Mouse (Mus musculus): ENCODE measurements at regions not wholly inside any gene's neighbourhood (a gene's known extent, or its start where the extent isn't known, plus 50 kb on each side); places are given as distances from the start of the nearest gene placed in this dataset.
"Not testable (repeated sequence)": the region's sequence is repeated elsewhere in the genome, so short reads cannot be mapped to it uniquely, and the experiment has no call there.

DNA sequence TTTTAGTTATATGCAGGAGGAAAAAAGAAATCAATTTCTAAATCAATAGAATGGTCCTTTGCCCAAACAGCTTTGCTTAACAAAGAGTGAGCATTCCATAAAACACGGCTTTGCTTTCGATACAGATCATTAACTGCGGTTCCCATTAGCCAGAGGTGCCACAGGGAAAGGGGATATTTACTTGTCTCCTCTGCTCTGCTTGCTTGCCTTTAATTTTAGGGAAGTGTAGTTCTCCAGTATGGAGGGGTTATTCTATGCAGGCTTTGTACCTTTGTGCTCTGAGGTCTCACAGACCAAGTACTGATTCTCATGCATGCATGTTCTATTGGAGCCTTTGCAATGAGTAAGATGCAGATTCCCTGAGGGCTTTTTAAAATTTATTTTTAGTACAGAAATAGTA is 520.2 kb upstream of the Stxbp6 start:
- DNase-seq (ENCODE audit: low read depth, low spot score) = no peak

DNA sequence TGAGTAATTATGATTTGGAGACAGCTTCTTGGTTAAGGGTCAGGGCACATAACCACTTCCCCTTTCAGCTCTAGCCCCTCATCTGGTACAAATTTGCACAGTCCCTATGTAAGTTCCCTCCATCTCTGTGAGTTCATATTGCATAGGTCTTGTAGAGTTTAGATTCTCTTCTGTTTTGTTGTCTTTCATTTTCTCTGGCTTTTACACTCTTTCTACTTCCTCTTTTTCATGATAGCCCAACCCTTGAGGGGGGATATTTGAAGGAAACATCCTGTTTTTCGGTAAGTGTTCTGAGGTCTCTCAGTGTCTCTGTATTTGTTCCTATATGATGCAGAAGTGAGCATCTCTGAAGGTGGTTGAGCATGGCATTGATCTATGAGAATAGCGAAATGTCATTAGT is 515.7 kb upstream of the Stxbp6 start:
- DNase-seq (ENCODE audit: low read depth, low spot score) = no peak

DNA sequence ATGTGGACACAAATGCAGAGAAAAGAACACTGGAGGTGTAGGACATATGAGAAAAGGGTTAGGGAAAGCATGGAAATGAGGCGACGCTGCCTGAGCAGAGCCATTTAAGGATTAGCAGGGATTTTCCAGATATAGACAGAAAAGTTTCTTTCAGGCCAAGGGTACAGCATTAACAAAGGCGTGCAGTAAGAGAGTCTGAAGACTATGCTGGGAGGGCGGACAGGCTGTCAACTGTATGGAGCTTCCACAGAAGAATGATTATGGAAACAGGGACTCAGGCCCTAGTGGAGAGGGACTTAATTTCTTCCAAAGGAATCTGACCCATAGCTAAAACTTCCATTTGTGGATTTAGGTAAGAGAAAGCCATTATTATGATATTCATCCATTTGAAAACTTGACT is 511.3 kb upstream of the Stxbp6 start:
- no peak for DNase-seq (ENCODE audit: low read depth, low spot score)

DNA sequence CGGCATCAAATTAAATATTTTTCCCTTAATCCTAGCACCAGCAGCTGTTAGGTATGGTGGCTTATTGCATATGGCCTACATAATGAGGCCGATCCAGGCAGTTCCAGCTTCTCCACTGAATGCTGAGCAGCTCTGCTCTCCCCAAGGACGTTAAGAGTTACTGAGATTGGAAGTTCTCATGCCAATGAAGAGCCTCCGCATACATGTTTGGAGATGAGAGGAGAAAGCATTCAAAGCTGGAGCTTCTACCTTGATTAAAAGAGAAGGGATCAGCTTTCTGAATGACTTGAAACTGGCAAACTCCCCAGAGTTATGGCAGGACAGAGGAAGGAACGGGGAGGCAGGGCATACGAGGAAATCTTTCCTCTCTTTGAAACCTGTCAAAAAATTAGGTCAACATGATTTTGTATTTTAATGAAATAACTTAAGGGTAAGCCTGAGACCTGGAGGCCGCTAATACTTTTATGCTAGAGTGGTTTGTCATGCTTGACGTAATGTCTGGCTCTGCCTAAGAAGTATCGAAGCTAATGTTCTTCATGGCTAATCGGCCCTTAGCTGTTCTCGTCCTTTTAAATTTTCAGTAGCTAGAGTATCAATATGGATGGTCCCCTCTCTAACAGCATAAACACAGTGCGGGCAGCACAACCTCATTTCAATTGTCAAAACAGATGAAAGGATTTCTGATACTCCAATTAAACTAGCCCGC is 489.0 kb upstream of the Stxbp6 start:
- no peak for DNase-seq (ENCODE audit: low read depth, low spot score)

DNA sequence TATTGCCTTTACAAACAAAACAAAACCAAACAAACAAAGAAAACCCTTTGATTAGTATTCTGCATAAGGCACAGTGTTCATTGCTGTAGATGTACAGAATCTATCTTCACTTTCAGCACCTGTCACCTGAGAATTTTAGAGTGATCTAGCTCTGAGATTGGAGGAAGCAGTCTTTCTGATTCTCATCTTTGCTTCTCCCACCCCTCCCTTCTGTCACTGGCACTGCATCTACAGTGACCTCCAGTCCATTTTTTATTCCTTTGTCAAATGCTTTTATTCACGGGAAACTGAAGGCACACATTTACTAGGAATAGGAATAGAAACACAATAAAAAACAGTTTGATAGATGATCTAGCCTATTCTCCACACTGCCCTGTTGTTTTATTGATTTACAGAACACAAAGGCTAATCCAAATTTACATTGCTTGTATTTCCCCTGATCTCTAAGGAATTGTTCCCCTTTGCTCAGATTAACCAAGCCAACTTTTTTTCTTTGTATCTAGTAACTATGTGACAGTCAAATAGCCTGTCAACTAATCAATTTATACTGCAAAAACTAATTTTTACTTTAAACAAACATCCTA is 488.2 kb upstream of the Stxbp6 start:
- DNase-seq (ENCODE audit: low read depth, low spot score) = no peak

DNA sequence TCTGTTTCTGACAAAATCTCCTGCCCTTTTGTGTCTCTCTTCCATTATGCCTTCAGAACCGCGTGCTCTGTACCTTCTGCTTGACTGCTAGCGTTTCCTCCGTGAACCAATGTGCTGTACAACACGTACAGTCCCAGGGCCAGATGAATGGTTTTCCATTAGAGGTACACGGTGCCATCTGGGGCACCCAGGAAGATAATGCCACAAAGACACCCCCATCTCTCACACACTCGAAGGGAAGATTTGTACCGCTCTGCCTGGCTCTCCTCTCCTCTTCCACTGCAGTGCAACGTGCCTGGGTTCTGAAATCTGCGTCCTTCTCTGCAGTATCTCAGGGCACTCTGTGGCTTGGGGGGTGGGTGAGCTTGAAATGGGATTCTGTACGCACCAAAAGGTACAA is 487.4 kb upstream of the Stxbp6 start:
- DNase-seq (ENCODE audit: low read depth, low spot score) = no peak

DNA sequence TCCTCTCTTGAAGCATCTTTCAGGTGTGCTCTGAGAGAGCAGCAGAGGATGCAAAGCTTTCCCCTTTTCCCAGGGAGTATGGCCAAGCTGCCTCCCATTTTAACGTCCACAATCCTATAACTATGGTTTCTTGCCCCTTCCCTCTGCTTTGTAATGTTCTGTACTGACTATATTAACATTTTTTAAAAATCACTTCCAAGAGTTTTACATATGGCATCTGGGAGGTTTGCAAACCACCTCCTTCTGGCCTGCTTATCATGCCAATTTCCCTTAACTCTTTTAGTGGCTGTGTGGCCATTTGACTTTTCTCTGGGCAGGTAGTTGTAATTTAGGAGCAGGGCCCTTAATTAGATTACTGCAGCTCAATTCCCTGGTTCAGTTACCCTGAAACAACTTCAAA is 486.9 kb upstream of the Stxbp6 start:
- DNase-seq (ENCODE audit: low read depth, low spot score) = no peak

DNA sequence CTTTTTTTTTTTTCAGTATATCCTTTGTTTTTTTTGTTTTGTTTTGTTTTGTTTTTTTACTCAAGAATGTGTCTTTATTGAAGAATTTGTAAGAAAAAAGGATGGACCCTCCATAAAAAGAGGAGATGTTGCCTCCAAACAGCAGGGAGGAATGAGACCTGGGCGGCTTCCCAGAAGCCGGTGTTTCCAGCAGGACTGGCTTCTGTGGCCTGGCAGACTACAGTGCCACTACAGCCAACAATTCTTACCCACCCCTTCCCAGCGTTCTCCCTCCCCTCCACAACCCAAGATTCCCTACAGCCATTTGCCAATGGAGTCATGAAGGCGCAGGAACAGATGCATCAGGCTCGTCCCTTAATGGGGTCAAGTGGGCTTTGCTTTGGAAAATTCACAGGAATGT is 475.4 kb upstream of the Stxbp6 start:
- not testable (repeated sequence) for DNase-seq (ENCODE audit: low read depth, low spot score)

DNA sequence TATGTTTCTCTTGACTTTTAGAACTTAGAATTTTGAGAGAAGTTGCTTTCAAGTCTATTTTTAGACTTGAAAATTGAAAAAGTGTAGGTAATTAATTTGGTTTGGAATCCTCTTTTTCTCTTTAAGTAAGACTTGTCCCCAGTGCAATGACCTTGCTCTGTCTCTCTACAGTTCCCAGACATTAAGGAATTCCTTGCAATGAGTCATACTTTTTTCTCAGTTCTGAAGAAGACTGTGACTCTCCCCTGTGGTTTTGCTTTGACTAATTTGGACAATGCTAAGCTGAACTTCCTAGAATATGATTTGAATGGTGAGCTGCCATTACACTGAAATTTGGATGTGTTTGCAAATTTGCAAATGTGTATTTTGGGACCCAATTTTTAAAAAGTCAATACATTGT is 445.0 kb upstream of the Stxbp6 start:
- no peak for DNase-seq (ENCODE audit: low read depth, low spot score)

DNA sequence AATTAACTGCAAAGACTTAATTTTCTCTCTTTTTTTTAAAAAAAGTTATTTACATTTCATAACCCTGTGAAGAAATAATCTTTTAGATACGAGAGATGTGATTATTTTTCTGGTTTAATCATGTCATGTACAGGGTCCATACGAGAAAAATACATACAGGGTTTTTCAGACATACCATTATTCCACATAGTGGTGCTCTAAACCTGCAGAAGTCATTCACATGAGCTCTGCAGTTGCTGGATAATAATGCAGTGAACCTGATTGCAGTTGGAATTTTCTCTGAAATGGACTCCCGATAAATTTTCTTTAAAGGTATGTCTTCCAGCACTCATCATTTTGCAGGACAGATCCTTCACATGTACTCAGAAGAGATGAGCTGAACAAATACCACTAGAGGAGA is 439.9 kb upstream of the Stxbp6 start:
- no peak for DNase-seq (ENCODE audit: low read depth, low spot score)

DNA sequence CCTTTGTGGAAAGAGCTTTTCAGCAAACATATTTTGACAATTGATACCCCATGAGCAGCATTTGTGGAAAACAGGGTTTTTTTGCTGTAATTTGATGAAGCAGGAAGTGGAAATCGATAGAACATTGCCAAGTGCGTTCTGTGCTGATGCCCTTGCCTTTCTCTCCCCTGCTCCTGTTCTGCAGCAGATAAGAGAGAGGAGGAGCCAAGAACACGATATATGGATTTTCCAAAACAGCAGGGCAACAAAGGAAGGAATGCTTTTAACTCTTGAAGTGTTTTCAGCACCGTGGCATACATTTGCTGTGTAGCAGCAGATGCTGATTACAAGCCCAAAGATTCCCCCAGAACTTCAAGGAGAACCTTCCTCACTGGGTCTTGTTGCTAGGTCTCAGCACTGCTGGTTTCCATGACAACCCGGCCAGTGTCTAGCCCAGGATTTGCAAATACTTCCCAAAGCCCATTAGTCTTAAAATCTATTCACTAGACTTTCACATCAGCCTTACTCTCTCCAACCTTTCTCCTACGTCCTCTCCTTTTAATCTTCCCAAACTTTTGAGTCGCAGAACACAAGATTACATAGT is 433.0 kb upstream of the Stxbp6 start:
- DNase-seq (ENCODE audit: low read depth, low spot score) = no peak

DNA sequence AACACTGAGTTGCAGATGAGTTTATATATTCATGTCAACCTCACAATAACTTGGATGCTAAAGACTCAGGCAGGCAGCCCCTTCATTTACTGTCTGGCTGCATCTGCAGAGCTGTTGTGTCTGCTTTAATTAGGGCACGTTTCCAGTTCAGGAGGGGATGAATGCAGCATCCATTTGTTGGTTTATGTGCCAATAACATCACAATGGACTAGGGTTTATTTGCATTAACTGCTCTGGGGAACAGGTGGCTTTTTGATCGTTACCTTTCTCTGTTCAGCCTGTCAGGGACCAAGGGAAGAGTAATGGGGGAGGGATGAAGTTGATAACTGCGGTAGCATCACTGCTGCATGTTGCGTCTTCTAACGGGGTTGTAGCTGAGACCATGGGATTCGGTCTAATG is 425.3 kb upstream of the Stxbp6 start:
- DNase-seq (ENCODE audit: low read depth, low spot score) = no peak

DNA sequence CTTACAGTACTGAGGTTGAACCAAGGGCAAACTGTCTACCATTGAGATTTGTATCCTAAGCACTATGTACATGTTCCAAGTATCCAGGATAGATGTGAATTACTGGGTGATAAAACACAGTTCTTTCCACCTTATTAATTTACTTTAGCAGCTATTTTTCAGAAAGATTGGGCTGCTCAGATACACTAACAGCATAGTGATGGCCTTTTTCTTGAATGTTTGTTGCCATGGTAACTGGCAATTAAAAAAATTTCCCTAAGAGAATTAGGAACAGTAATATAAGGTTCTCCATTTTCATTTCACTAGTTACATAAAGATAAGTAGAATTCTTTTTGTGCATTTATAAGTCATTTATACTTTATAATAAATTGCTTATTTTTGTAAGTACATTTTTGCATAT is 423.7 kb upstream of the Stxbp6 start:
- DNase-seq (ENCODE audit: low read depth, low spot score) = no peak

DNA sequence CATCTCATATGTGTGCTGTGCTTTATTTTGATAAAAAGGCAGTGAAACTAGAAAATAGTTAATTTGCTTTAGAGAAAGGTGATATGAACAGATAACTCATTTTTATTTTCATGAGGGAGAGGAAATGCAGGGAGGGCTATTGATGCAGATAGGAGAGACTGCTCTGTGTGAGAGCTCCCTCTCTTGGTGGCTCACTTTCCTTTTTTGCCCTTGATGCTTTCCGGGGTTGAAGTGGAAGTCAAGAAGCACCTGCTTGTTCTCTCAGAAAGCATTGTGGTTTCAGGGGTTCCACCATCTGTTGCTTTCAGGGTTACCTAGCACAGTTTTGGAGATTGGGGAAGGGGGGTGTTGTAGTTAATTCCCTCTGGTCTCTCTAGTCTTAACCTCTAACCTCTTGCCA is 414.5 kb upstream of the Stxbp6 start:
- DNase-seq (ENCODE audit: low read depth, low spot score) = no peak

DNA sequence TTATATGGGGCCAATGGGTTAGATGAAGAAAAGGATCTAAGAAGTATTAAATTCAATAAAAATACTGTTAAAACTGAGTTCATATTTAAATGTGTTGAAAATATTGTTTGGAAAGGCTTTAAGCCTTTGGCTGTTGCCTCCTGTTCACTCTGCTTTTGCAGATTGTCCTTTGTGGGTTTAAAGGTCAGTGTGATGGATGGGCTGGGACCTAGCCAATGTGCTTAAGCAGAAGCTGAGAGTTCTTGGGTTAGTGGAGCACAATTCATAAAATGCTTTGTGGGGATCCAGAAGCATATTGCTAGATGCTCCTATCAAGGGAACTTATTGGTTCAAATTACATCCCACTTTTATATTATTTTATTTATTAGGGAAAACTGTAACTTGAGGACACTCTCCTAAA is 402.4 kb upstream of the Stxbp6 start:
- no peak for DNase-seq (ENCODE audit: low read depth, low spot score)

DNA sequence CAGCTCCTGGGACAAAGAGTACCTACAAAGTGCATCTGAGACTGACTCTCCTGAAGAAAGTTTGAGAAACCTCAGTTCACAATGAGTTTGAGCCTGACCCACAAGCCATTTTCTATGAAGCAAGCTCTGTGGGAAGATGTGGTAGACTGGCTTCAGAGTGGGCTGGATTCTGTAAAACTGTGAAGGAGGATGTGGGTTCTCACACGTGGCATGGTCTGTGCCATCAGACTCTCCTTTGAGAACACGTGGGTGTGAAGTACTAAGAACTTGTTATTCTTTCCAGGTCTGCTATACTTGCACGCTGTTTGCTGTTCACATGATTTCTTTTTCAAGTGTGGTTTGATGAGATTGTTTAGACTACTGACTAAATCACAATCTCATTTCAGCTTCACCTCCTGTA is 393.6 kb upstream of the Stxbp6 start:
- no peak for DNase-seq (ENCODE audit: low read depth, low spot score)

DNA sequence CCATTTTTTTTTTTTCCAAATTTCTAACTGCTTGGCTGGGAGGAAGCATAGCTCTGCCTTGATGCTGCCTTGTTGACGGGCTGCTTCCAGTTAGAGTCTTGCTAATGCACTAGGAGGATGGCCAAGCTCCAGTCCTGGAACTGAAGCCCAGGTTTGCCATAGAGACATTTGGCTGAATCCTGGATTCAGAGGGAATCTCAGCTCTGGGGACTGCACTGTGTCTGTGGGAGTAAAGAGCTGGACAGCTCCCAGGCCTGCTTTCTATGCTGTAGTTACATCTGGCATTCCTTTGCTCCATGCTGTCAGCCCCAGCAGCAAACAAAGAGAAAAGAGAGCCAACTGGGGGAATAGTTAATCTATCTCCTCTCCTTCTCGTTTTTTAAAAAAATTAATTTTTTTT is 392.5 kb upstream of the Stxbp6 start:
- no peak for DNase-seq (ENCODE audit: low read depth, low spot score)

DNA sequence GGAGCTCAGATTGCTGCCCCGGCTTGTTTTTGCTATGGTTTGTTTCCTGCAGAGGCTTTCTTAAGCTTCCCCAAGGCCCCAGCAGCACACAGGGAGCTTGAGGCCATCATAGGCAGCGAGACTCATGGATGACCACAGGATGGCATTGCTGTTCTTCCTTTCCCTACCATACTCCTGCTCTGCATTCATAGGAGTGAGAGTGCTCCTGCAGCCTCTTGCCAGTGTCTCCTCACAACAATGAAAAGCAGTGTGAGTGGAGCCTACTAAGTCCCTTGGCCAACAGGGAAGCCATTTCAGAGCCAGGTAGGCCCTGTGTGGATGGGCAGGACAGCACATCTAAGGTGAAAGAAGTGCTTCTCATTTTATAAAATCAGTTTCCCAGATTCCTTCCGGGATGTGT is 391.6 kb upstream of the Stxbp6 start:
- DNase-seq (ENCODE audit: low read depth, low spot score) = no peak

DNA sequence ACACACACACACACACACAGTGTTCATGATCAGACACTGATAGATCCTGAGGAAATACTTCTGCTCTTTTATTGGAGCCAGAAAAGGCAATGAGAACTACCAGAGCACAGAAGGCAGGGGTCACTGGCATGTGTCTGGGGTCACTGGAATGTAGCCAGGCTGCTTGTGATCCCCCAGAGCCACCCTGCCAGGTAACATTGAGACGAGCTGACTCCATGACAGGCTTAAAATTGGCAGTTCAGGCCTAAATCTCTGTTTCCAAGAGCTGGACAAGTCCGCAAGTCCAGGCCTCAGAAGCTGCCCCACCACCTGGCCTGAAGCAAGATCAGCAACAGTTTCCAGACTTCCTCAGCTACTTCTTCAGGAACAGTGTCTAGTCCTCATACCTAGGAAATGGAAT is 390.4 kb upstream of the Stxbp6 start:
- no peak for DNase-seq (ENCODE audit: low read depth, low spot score)

DNA sequence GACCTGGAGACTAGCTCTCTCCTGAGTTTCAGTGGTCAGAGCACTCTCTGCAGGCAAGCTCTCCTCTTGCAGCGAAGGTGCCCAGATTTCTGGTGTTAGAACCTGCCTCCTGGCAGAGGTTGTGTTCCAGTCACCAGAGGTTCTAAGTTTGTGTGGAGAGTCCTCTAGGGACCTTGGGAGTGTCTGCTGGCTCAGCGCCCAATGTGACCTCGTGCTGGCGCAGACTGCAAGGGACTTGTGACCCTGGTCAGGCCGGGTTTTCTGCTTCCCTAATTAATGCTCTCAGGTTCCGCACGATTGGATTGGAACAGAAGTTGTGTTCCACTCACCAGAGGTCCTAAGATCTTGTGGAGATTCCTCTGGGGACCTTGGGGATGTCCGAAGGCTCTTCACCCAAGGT is 384.2 kb upstream of the Stxbp6 start:
- DNase-seq (ENCODE audit: low read depth, low spot score) = not testable (repeated sequence)

DNA sequence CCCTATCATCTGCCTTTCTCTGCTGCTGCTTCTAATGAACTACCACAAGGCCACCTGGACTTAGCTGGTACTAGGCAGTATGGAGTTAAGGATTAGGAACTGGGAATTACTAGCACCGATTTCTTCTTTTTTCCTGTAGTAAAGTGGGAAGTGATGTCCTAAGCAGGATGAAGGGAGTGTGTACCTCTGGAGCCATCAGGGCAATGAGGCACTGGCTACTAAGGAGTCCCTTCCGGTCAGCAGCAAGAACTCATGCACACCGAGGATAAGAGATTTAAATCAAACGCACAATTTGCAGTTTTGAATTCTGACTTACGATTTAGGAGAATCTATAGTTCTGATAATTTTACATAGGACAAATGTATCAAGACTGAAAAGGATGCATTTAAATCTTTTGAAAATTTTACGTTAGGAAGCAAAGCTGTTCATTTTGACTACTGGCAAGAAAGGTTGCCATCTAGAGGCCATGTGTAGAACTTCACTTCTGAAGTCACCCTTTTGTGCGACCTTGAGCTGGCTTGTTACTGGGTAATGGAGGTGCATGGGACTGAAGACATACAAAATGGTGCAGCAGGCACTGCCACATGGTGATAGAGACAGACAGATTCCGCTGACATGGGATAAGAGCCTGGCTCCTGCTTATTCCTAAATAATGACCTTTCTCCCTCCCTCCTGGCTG is 369.1 kb upstream of the Stxbp6 start:
- no peak for DNase-seq (ENCODE audit: low read depth, low spot score)

DNA sequence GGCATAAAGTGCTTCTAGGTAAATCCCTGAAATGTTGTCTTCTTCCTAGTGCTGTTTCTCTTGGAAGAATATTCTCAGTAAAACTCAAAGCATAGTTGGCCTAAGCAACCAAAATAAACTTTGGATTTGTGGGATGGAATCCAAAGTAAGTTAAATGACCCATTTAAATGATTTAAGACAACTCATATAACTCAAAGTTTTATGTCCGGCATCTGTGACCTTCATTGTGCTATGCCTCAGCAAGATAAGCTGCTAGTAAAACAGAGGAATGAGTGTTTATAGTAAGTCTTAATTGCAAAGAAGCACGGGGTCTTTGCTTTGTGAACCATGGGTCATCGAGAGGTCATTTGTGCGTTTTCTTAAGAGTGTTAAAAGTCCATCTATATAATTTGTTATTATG is 368.0 kb upstream of the Stxbp6 start:
- DNase-seq (ENCODE audit: low read depth, low spot score) = no peak

DNA sequence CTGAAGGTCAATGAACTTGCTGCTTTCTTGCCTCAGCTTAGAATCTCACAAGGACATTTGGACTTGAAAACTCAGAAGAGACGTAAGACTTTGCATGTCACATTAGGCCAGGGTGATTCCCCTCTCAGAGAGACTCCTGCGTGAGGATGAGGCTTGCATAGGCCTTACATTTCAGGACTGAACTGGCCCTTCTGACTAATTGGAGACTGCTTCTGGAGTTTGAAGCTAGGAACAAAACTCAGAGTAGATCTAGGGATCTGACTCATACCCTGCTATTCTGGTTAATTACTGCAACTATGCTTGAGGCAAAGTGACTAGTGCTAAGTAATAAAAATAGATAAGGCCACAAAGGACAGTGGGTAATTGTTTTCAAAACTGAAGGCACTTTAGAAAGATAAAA is 365.2 kb upstream of the Stxbp6 start:
- no peak for DNase-seq (ENCODE audit: low read depth, low spot score)

Measured in CD4-positive, CD25-positive, alpha-beta regulatory T cell, adult 2 months (primary cell).